8 mouse cellular contexts compared by ENCODE assay signal in the genomic region with DNA sequence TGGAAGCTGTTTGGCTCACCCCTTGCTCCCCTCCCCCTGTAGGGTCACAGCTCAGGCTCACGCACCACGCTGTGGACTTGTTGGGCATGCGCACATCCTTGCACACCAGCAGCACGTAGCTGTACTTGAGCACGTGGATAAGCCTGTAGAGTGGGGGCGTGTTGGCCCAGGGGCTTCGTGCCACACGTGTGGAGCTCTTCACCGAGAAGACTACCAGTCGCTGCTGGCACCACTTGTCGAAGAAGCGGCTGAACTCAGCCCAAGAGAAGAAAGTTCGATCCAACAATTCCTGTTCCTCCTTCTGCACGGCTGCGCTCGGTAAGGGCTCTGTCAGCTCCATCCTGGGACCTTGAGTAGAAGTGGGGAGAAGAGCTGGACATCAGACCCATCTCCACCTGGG. TPM values are rescaled to one million over a fixed set of nuclear protein-coding genes. Genes with fewer than 3 reads are reported as not detected.
DNase-seq lines count a peak whose midpoint lies in the region; ATAC-seq and TF ChIP-seq lines count a peak whose summit lies in the region.

Gene Lig1, plus strand, starts transcription at position 203 of the 400 bp plus-strand sequence.

- TF ChIP-seq POLR2A in MEL (IDR thresholded peaks at IDR 0.05; ENCODE audit: control insufficient read depth in 1 of 2, insufficient read depth in 1 of 2, low read depth in 1 of 2, low read length in 2 of 2, poor library complexity in 1 of 2) = no peak

- peak within 1 kb of the TSS; percentile 78 for H3K4me3 ChIP-seq in kidney, embryonic 16.5 days (ENCODE audit: low read length)
- H3K4me3 ChIP-seq in MEL (ENCODE audit: control insufficient read depth in 1 of 2, insufficient read depth in 1 of 2, low read depth in 2 of 2, low read length in 2 of 2) = peak within 1 kb of the TSS; percentile 76 to 79
- H3K4me3 ChIP-seq in embryonic facial prominence, embryonic 11.5 days (ENCODE audit: low read depth, low read length) = peak within 1 kb of the TSS; percentile 57
- H3K4me3 ChIP-seq in hindbrain, postnatal 0 days (ENCODE audit: low read length) = peak within 1 kb of the TSS; percentile 43
- H3K4me3 ChIP-seq in midbrain, embryonic 15.5 days = peak within 1 kb of the TSS; percentile 87

- ATAC-seq in kidney, embryonic 16.5 days (ENCODE audit: low FRiP score, low TSS enrichment) = no peak
- no peak for ATAC-seq in embryonic facial prominence, embryonic 11.5 days (replicated peaks; ENCODE audit: insufficient number of reproducible peaks, low FRiP score, low TSS enrichment, low read depth)
- ATAC-seq in hindbrain, postnatal 0 days = no peak
- ATAC-seq in midbrain, embryonic 15.5 days (replicated peaks) = no peak

- TF ChIP-seq EP300 in MEL (IDR thresholded peaks at IDR 0.05; ENCODE audit: low read depth in 1 of 2, low read length in 2 of 2) = no peak

- peak within 1 kb of the TSS; percentile 87 for H3K9ac ChIP-seq in kidney, embryonic 16.5 days (replicated peaks; ENCODE audit: low read length)
- H3K9ac ChIP-seq in MEL (ENCODE audit: control insufficient read depth, low read depth, low read length, poor library complexity, severe bottlenecking) = peak within 1 kb of the TSS; percentile 86
- H3K9ac ChIP-seq in embryonic facial prominence, embryonic 11.5 days (replicated peaks; ENCODE audit: low read length) = peak within 1 kb of the TSS; percentile 76
- H3K9ac ChIP-seq in hindbrain, postnatal 0 days (replicated peaks; ENCODE audit: low read length) = peak within 1 kb of the TSS; percentile 70
- peak within 1 kb of the TSS; percentile 86 for H3K9ac ChIP-seq in midbrain, embryonic 15.5 days

- DNase-seq in kidney, postnatal 14 days = no peak
- DNase-seq in MEL (ENCODE audit: low read depth, low spot score) = no peak
- DNase-seq in embryonic facial prominence, embryonic 11.5 days (ENCODE audit: low spot score) = no peak
- DNase-seq in hindbrain, postnatal 0 days (ENCODE audit: low spot score) = no peak
- no peak for DNase-seq in urinary bladder, postnatal 10 days (ENCODE audit: low spot score)
- DNase-seq in kidney, postnatal 36 days = no peak

- no peak for TF ChIP-seq RAD21 in MEL (IDR thresholded peaks at IDR 0.05; ENCODE audit: low read depth, low read length)

- H3K9me3 ChIP-seq in kidney, embryonic 16.5 days (ENCODE audit: low read length) = no peaks in the 10 kb centered on the region
- H3K9me3 ChIP-seq in MEL (replicated peaks; ENCODE audit: insufficient read depth, low read length) = no peaks in the 10 kb centered on the region
- H3K9me3 ChIP-seq in embryonic facial prominence, embryonic 11.5 days (replicated peaks; ENCODE audit: control insufficient read depth, low read length) = no peaks in the 10 kb centered on the region
- no peaks in the 10 kb centered on the region for H3K9me3 ChIP-seq in hindbrain, postnatal 0 days (ENCODE audit: low read length)
- no peaks in the 10 kb centered on the region for H3K9me3 ChIP-seq in midbrain, embryonic 15.5 days

- no peak within 1 kb of the TSS for H3K27ac ChIP-seq in kidney, embryonic 16.5 days (ENCODE audit: low read length)
- H3K27ac ChIP-seq in MEL (ENCODE audit: control insufficient read depth, low read depth, low read length) = peak within 1 kb of the TSS; percentile 84
- H3K27ac ChIP-seq in embryonic facial prominence, embryonic 11.5 days (replicated peaks; ENCODE audit: low read depth, low read length) = peak within 1 kb of the TSS; percentile 83; the same call in 1 of the 2 replicates
- H3K27ac ChIP-seq in hindbrain, postnatal 0 days = peak within 1 kb of the TSS; percentile 72
- H3K27ac ChIP-seq in midbrain, embryonic 15.5 days = peak within 1 kb of the TSS; percentile 96

- H3K79me2 ChIP-seq in MEL (ENCODE audit: control insufficient read depth, insufficient read depth, low read length, poor library complexity) = peaks cover 8% of the 10 kb centered on the region

- WGBS in kidney, embryonic 16.5 days = 97% methylated on average over 16 of the region's 16 CpGs
- 97% methylated on average over 16 of the region's 16 CpGs for whole genome bisulfite sequencing in embryonic facial prominence, embryonic 11.5 days
- WGBS in hindbrain, postnatal 0 days = 98% methylated on average over 16 of the region's 16 CpGs
- 99% methylated on average over 16 of the region's 16 CpGs for WGBS in midbrain, embryonic 15.5 days

- H3K36me3 ChIP-seq in kidney, embryonic 16.5 days (ENCODE audit: insufficient read depth, low read length) = peaks cover 39% of the 10 kb centered on the region
- peaks cover 0 to 10% of the 10 kb centered on the region in 2 experiments; a peak in 3 of 4 replicates for H3K36me3 ChIP-seq in MEL (ENCODE audit: control insufficient read depth in 1 of 2, insufficient read depth in 2 of 2, low read length in 2 of 2)
- peaks cover 3% of the 10 kb centered on the region for H3K36me3 ChIP-seq in embryonic facial prominence, embryonic 11.5 days (replicated peaks; ENCODE audit: control insufficient read depth, insufficient read depth, low read depth, low read length)
- no peaks in the 10 kb centered on the region; the same call in none of the 2 replicates for H3K36me3 ChIP-seq in hindbrain, postnatal 0 days (ENCODE audit: insufficient read depth, low read length)
- peaks cover 25% of the 10 kb centered on the region; the same call in 1 of the 2 replicates for H3K36me3 ChIP-seq in midbrain, embryonic 15.5 days (replicated peaks)

- TF ChIP-seq CTCF in MEL (IDR thresholded peaks at IDR 0.05 in 2 of 3, conservative IDR thresholded peaks at IDR 0.05 in 1 of 3; ENCODE audit: control insufficient read depth in 1 of 3, insufficient read depth in 1 of 3, low read depth in 2 of 3, low read length in 3 of 3, poor library complexity in 1 of 3, severe bottlenecking in 1 of 3) = no peak
- no peak for TF ChIP-seq CTCF in hindbrain, postnatal 0 days (IDR thresholded peaks at IDR 0.05; ENCODE audit: low read depth)

- no peaks in the 10 kb centered on the region for H3K4me1 ChIP-seq in kidney, embryonic 16.5 days (ENCODE audit: insufficient read depth, low read length)
- peaks cover 2 to 14% of the 10 kb centered on the region in 2 experiments for H3K4me1 ChIP-seq in MEL (ENCODE audit: control insufficient read depth in 1 of 2, insufficient read depth in 2 of 2, low read length in 2 of 2)
- H3K4me1 ChIP-seq in embryonic facial prominence, embryonic 11.5 days (ENCODE audit: control insufficient read depth, insufficient read depth, low read length) = no peaks in the 10 kb centered on the region
- H3K4me1 ChIP-seq in hindbrain, postnatal 0 days (ENCODE audit: insufficient read depth, low read length) = no peaks in the 10 kb centered on the region
- peaks cover 6% of the 10 kb centered on the region for H3K4me1 ChIP-seq in midbrain, embryonic 15.5 days

- H3K27me3 ChIP-seq in kidney, embryonic 16.5 days (ENCODE audit: insufficient read depth, low read length) = no peaks in the 10 kb centered on the region
- H3K27me3 ChIP-seq in MEL (ENCODE audit: control insufficient read depth in 1 of 2, insufficient read depth in 2 of 2, low read length in 2 of 2) = no peaks in the 10 kb centered on the region
- H3K27me3 ChIP-seq in embryonic facial prominence, embryonic 11.5 days (ENCODE audit: control insufficient read depth, insufficient read depth, low read length) = no peaks in the 10 kb centered on the region
- H3K27me3 ChIP-seq in hindbrain, postnatal 0 days (ENCODE audit: insufficient read depth, low read length) = no peaks in the 10 kb centered on the region
- no peaks in the 10 kb centered on the region for H3K27me3 ChIP-seq in midbrain, embryonic 15.5 days (replicated peaks)

- peak within 1 kb of the TSS; percentile 72 for H3K4me2 ChIP-seq in kidney, embryonic 16.5 days (replicated peaks; ENCODE audit: low read depth, low read length)
- H3K4me2 ChIP-seq in embryonic facial prominence, embryonic 11.5 days (ENCODE audit: low read depth, low read length) = peak within 1 kb of the TSS; percentile 46
- peak within 1 kb of the TSS; percentile 80 for H3K4me2 ChIP-seq in hindbrain, postnatal 0 days (ENCODE audit: low read depth, low read length)
- peak within 1 kb of the TSS; percentile 78 for H3K4me2 ChIP-seq in midbrain, embryonic 15.5 days

TF ChIP-seq in MEL, 35 proteins besides CTCF, POLR2A, EP300 and RAD21:
- no peak for TF ChIP-seq MAX (IDR thresholded peaks at IDR 0.05; ENCODE audit: low read length)
- no peak for TF ChIP-seq RCOR1 (IDR thresholded peaks at IDR 0.05; ENCODE audit: low read depth, low read length)
- no peak for TF ChIP-seq ZMIZ1 (IDR thresholded peaks at IDR 0.05; ENCODE audit: low read depth, low read length)
- no peak for TF ChIP-seq ELF1 (IDR thresholded peaks at IDR 0.05; ENCODE audit: low read depth, low read length)

RNA-seq across cellular contexts. Expression of gene Lig1, which starts in this region (rescaled TPM):
- 89.1 and 98.3 TPM in 2 replicates for polyA plus RNA-seq in kidney, embryonic 16.5 days (2015; fragmentation: Nextera tagmentation; extraction: Ambion mirVana)
- 63.1 and 67.2 TPM in 2 replicates for total RNA-seq in MEL (2012; rRNA removed)
- polyA plus RNA-seq in MEL (2012; ENCODE audit: insufficient read depth in 1 of 2, insufficient read length in 2 of 2, low read depth in 1 of 2, low replicate concordance in 2 of 2, missing spikeins in 1 of 2) = 100 to 1,000 TPM; 187 to 570 TPM
- 147 and 150 TPM in 2 replicates for polyA plus RNA-seq in embryonic facial prominence, embryonic 11.5 days (2014; fragmentation: Nextera tagmentation; extraction: Ambion mirVana)
- 11.9 TPM in 2 replicates for total RNA-seq in hindbrain, postnatal 0 days (2014; rRNA removed)
- 41.7 and 45.4 TPM in 2 replicates for polyA plus RNA-seq in hindbrain, postnatal 0 days (2015; fragmentation: Nextera tagmentation; extraction: Ambion mirVana)
- 34.6 and 36.8 TPM in 2 replicates for polyA plus RNA-seq in midbrain, embryonic 15.5 days (2015; fragmentation: Nextera tagmentation; extraction: Ambion mirVana)
